Mouse (Mus musculus) embryonic facial prominence, embryonic 14.5 days (tissue): Measurements from ENCODE around the gene Best1. TPM values are rescaled to one million over a fixed set of nuclear protein-coding genes. Genes with fewer than 3 reads are reported as not detected.

Experiments
- ATAC-seq: fragments of 200-750 bp; cut with Nextera tagmentation; 2 replicates; pipeline ENCODE4 v1.8.0; 2017; ENCODE audit warnings: low read depth, moderate number of reproducible peaks, moderate TSS enrichment
- DNase-seq: peaks from one replicate; pipeline ENCODE4 v3.0.0-alpha.2; 2015; ENCODE audit warnings: low spot score
- H3K27ac ChIP-seq: fragments of 300-500 bp; sonication (generic); replicated peaks from 2 replicates; pipeline ENCODE4 v1.5.1; 2014; ENCODE audit warnings: low read depth, mild to moderate bottlenecking, low read length, moderate library complexity
- H3K27me3 ChIP-seq: fragments of 300-500 bp; sonication (generic); replicated peaks from 2 replicates; pipeline ENCODE4 v1.6.1; 2014; ENCODE audit warnings: low read length; ENCODE audit not compliant: control insufficient read depth, insufficient read depth
- H3K36me3 ChIP-seq: fragments of 300-500 bp; sonication (generic); 2 replicates; pipeline ENCODE4 v1.6.1; 2014; ENCODE audit warnings: low read length, mixed read lengths; ENCODE audit not compliant: control insufficient read depth, insufficient read depth
- H3K4me1 ChIP-seq: fragments of 300-500 bp; sonication (generic); 2 replicates; pipeline ENCODE4 v1.6.1; 2014; ENCODE audit warnings: antibody characterized with exemption, low read length; ENCODE audit not compliant: control insufficient read depth, insufficient read depth
- H3K4me2 ChIP-seq: fragments of 300-500 bp; sonication (generic); 2 replicates; pipeline ENCODE4 v1.6.1; 2014; ENCODE audit warnings: low read depth, mild to moderate bottlenecking, low read length, moderate library complexity, mixed read lengths
- H3K4me3 ChIP-seq: fragments of 300-500 bp; sonication (generic); 2 replicates; pipeline ENCODE4 v1.5.1; 2014; ENCODE audit warnings: low read depth, mild to moderate bottlenecking, low read length
- H3K9ac ChIP-seq: fragments of 300-500 bp; sonication (generic); 2 replicates; pipeline ENCODE4 v1.6.1; 2014; ENCODE audit warnings: low read depth, mild to moderate bottlenecking, low read length, moderate library complexity, mixed read lengths
- H3K9me3 ChIP-seq: fragments of 300-500 bp; sonication (generic); 2 replicates; pipeline ENCODE4 v1.6.1; 2016; ENCODE audit warnings: low read length; ENCODE audit not compliant: control insufficient read depth
- WGBS: fragments of 180-500 bp; shearing (Covaris S2); extraction: QIAGEN DNeasy Blood & Tissue Kit; methylation state at CpG from one replicate; pipeline ENCODE4 v1.1.7; 2014; 5-methylcytosine and 5-hydroxymethylcytosine counted together
- polyA plus RNA-seq: library from polyadenylated mRNA; unstranded; fragments of >200 nt; fragmentation: Nextera tagmentation; extraction: Ambion mirVana; gene quantifications from 2 replicates; pipeline ENCODE4 v1.2.1, GENCODE M21; 2014

Best1 gene
- polyA plus RNA-seq, 1 experiment from 2014 or later, result 1.5 TPM

DNA sequence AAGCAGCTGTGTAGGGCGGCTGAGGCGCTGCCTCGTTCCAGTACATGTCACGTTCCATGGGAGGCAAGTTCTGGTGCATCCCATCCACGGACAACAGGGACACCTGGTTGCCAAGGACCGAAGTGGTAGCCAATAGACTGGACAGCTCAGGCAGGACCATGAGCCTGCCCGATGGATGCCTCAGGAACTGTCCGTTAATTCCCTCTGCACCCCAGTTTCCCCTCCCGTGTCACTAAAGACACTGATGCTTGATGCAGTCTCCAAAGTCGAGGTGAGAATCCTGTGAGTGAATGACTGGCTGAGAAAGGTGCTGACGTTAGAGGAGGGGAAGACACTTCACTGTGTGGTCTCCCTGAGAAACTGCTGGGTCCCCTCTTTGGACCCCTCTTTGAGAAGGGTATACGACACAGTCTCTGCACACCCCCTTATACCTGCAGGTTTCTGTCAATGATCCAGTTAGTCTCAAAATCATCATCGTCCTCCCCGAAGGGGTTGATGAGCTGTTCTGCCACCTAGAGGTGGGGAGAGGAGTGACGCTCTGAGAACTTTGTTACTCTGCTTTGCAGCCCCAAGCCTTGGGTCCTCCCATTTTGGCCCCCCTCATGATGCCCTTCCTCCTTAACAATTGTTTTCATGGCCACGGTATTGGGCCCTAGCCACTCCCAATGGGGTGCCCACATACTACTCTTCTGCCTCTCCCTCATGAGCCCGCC, 12.1 kb downstream of the Best1 start:
- H3K36me3 ChIP-seq, result peaks cover 22% of the 10 kb centered on the region
- peaks cover 8% of the 10 kb centered on the region for H3K4me1 ChIP-seq
- no peaks in the 10 kb centered on the region for H3K9me3 ChIP-seq
- no peak overlapping the region for H3K9ac ChIP-seq
- no peak overlapping the region for H3K27ac ChIP-seq
- H3K4me2 ChIP-seq, result no peak overlapping the region
- no peaks in the 10 kb centered on the region for H3K27me3 ChIP-seq
- WGBS, result 69% methylated on average over 17 of the region's 17 CpGs
- no peak overlapping the region for H3K4me3 ChIP-seq
- DNase-seq (no peak), ATAC-seq (no peak)

- Histone ChIP-seq H3K27me3 (no peaks in the 10 kb centered on the region), H3K4me3 (no peak overlapping the region), H3K9me3 (no peaks in the 10 kb centered on the region), H3K36me3 (peaks cover 28% of the 10 kb centered on the region), H3K4me1 (peaks cover 16% of the 10 kb centered on the region), H3K27ac (no peak overlapping the region), H3K4me2 (no peak overlapping the region), H3K9ac (no peak overlapping the region)
- DNase-seq (no peak), ATAC-seq (no peak)
Measured at GRCm38 (mm10) chr19:9987593-9987992, 13.8 kb downstream of the Best1 start.

DNA sequence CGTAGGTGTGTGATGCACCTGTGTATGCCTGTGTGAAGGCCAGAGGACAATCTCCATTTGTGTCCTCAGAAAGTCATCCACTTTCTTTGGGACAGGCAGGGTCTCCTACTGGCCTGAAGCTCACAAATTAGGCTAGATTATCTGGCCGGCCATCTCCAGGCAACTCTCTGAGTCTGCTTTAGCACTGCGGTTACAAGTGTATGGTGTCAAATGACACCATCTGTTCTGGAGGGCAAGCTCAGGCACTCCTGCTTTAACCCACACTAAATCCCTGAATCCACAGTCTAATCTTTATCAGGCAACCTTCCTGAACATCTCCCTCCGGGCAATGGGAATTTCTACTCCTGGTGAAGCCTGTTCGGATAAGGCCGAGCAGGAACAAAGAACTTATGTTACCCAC, 14.2 kb downstream of the Best1 start:
- Histone ChIP-seq H3K9ac (no peak overlapping the region), H3K4me2 (no peak overlapping the region), H3K27me3 (no peaks in the 10 kb centered on the region), H3K36me3 (peaks cover 28% of the 10 kb centered on the region), H3K9me3 (no peaks in the 10 kb centered on the region), H3K27ac (no peak overlapping the region), H3K4me3 (no peak overlapping the region), H3K4me1 (peaks cover 16% of the 10 kb centered on the region)
- DNase-seq (peak; percentile 71), ATAC-seq (no peak)
- 20% methylated on average over 6 of the region's 6 CpGs for WGBS

DNA sequence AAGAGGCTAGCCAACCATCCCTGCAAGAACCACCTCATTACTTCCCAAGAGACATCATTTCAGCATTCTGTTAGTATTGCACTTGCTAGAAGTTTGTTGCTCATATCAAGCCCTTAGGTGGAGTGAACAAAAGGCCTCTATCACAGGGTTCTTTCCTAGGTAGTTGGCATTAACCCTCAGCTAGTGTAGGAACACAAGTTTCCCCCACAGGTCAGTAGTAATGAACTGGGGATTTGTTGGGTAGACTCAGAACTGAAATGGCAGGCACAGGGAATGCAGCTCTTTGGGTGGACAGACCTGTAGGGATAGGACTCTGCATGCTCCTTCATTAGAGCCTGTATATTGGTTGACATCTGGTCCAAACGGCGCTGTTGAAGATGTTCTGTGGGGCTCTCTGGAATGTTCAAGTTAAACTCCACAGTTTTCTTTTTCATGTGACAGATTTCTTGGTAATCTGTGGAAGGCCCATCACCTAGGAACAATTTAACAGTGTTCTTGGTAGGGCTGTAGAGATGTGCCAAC, 15.5 kb downstream of the Best1 start:
- H3K9ac ChIP-seq, result no peak overlapping the region
- peaks cover 21% of the 10 kb centered on the region for H3K4me1 ChIP-seq
- H3K27ac ChIP-seq, result no peak overlapping the region
- no peak overlapping the region for H3K4me3 ChIP-seq
- peaks cover 28% of the 10 kb centered on the region for H3K36me3 ChIP-seq
- 86% methylated on average over 2 of the region's 2 CpGs for WGBS
- H3K27me3 ChIP-seq, result no peaks in the 10 kb centered on the region
- no peak for ATAC-seq
- H3K9me3 ChIP-seq, result no peaks in the 10 kb centered on the region
- H3K4me2 ChIP-seq, result no peak overlapping the region
- no peak for DNase-seq

DNA sequence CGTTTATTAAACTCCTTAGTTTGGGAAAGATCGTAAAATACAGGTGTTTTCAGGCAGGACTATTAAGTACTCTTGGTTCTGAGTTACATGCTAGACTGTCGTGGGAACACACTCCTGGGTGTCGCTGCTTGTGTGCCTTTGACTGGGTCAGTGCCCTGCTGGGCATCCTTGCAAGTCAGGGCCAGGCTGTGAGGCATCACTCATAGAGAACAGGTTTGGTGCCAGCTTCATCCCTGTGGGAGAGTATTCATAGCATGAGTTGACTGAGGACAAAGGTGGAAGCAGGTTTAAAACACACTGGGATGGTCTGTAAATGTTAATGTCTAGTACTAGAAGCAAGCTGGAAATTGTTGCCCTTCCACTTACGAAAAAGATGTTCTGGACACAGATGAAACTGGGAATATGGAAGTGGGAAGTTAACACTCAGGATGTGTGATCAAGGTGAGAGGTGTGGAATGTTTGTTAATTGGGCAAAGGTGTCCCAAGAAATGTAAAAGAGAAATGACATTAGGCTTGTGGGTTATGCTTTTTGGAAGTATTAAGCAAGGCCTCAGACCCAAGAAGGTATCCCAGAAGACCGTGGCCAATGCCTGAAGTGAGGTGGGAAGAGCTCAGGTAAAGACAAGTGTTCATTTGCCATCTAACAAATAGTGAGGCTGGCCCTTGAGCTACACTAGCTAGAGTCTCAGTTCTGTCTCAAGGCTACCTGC, 16.1 kb downstream of the Best1 start:
- 93% methylated on average over 6 of the region's 6 CpGs for WGBS
- no peaks in the 10 kb centered on the region for H3K9me3 ChIP-seq
- H3K4me1 ChIP-seq, result peaks cover 21% of the 10 kb centered on the region
- no peak for ATAC-seq
- no peak overlapping the region for H3K4me2 ChIP-seq
- H3K9ac ChIP-seq, result no peak overlapping the region
- no peaks in the 10 kb centered on the region for H3K27me3 ChIP-seq
- H3K36me3 ChIP-seq, result peaks cover 28% of the 10 kb centered on the region
- no peak for DNase-seq
- H3K27ac ChIP-seq, result no peak overlapping the region
- H3K4me3 ChIP-seq, result no peak overlapping the region

GRCm38 (mm10) chr19:9984111-9985055, 17.1 kb downstream of the Best1 start:
- H3K4me2 ChIP-seq, result peak overlapping the region; percentile 87
- peak overlapping the region; percentile 95 for H3K9ac ChIP-seq
- 92% methylated on average over 20 of the region's 20 CpGs for whole genome bisulfite sequencing
- no peaks in the 10 kb centered on the region for H3K9me3 ChIP-seq
- H3K27ac ChIP-seq, result no peak overlapping the region
- no peaks in the 10 kb centered on the region for H3K27me3 ChIP-seq
- ATAC-seq (no peak), DNase-seq (no peak)
- H3K36me3 ChIP-seq, result peaks cover 28% of the 10 kb centered on the region
- peak overlapping the region; percentile 79 for H3K4me3 ChIP-seq
- H3K4me1 ChIP-seq, result peaks cover 21% of the 10 kb centered on the region

DNA sequence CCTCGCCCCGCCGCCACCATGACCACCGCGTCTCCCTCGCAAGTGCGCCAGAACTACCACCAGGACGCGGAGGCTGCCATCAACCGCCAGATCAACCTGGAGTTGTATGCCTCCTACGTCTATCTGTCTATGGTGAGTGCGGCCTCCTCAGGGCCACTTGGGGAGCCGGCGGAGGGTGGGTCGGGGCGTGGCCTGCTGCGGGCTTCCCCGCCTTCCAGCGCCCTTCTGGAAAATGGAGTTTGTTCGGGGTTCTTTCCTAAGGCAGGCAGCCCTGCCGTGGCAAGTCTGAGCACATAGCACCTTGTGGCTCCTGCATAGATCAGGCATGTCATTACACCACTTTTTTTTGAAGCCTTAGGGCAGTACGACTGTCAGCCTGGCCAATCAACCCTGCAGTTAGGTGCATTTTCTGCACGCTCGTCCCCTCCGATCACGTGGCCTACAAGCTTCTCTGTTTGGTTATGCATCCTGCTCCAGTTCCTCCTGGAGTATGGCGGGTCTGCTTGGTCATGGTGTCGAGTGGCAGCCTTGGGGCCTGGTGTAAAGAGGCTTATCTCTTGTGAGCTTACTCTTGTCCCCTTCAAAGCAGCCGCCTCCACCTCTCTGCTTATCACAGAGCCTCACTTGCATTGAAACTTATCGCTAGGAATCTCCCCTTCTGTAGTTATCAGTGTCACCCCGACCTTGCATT, 18.4 kb downstream of the Best1 start:
- WGBS, result under 1% methylated on average over 20 of the region's 31 CpGs
- peak; percentile 81 for ATAC-seq

More for the DNA sequence above, 18.4 kb downstream of the Best1 start:
- Histone ChIP-seq H3K9me3 (no peaks in the 10 kb centered on the region), H3K4me2 (peak overlapping the region; percentile 87), H3K9ac (peak overlapping the region; percentile 95), H3K27me3 (no peaks in the 10 kb centered on the region), H3K4me3 (peak overlapping the region; percentile 79), H3K36me3 (peaks cover 28% of the 10 kb centered on the region), H3K27ac (peak overlapping the region; percentile 97), H3K4me1 (peaks cover 31% of the 10 kb centered on the region)
- peak; percentile 74 for DNase-seq
